Mouse (Mus musculus) ES-E14 (cell line): Measurements from ENCODE around the gene Tppp.

Experiments
- CHD2 ChIP-seq: IDR thresholded peaks from 2 replicates; pipeline ENCODE4 v1.6.1; 2014; ENCODE audit warnings: mild to moderate bottlenecking, low read depth, low read length, inconsistent platforms
- HCFC1 ChIP-seq: IDR thresholded peaks from 2 replicates; pipeline ENCODE4 v1.6.1; 2012; ENCODE audit warnings: low read length, inconsistent platforms, borderline replicate concordance; ENCODE audit not compliant: insufficient read depth
- MAFK ChIP-seq: IDR thresholded peaks from 2 replicates; pipeline ENCODE4 v1.6.1; 2014; ENCODE audit warnings: mild to moderate bottlenecking, low read depth, low read length, inconsistent platforms; ENCODE audit not compliant: insufficient read depth
- ZNF384 ChIP-seq: IDR thresholded peaks from 2 replicates; pipeline ENCODE4 v1.6.1; 2012; ENCODE audit warnings: low read depth, low read length, inconsistent platforms

GRCm38 (mm10) chr13:73976935-73977334 is 32.3 kb upstream of the Tppp start:
- TF ChIP-seq CHD2 (no peak), MAFK (no peak), HCFC1 (no peak), ZNF384 (no peak)
